16 mouse cellular contexts compared by ENCODE assay signal in the genomic region with DNA sequence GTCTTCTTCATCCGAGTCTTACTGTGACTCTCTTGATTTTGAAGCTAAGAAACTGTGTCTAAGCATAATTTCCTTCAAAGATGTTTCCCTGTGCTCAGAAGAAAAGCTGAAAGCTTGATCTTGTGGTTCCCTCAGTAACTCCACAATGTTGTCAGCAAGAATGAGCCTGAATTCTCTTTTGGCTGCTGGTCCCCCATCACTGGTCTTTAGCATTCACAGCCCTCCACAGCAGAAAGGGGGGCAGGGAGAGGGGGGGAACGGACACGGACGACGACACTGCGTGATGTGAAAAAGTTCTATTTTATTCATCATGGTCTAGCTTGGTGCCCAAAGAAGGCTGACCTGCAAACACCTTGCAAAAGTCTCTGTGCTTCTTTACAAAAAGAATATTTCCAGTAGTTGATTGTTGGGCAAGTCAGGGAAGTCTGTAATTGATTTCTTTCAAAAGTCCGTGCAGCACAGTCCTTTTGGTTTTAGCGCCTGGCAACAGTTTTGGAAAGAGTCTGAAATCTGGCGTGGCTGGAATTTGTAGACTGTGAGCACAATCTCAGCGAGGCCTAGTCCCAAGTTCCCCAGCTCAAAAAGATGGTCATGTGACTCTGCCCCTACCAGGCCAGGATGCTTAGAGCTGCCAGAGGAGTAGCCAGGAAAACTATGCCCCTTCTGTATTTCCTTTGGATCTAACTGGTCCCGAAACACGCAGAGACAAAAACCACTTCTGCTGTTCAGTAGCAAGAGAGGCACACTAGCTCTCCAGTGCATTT.
A peak's percentile ranks its signal among the peaks of the same experiment; 100 is the strongest.
DNase-seq lines count a peak whose midpoint lies in the region; ATAC-seq and TF ChIP-seq lines count a peak whose summit lies in the region.
"Had no signal": no experiment of that assay in that cellular context is flagged by ENCODE, and none has a peak within 500 bp of the region (broad histone marks: within the 10 kb centered on the region; RNA-seq: fewer than 3 reads in every experiment).

No protein-coding gene starts in this region.

- no peaks in the 10 kb centered on the region for H3K4me1 ChIP-seq in forebrain, embryonic 13.5 days
- H3K4me1 ChIP-seq in forebrain, embryonic 11.5 days (replicated peaks; ENCODE audit: control insufficient read depth, insufficient read depth, low read length): no peaks in the 10 kb centered on the region
- no peaks in the 10 kb centered on the region; the same call in 1 of the 2 replicates for H3K4me1 ChIP-seq in limb, embryonic 15.5 days
- H3K4me1 ChIP-seq in limb, embryonic 10.5 days: no peaks in the 10 kb centered on the region
- H3K4me1 ChIP-seq in midbrain, embryonic 15.5 days: no peaks in the 10 kb centered on the region
- H3K4me1 ChIP-seq in lung, postnatal 0 days (ENCODE audit: insufficient read depth, low read depth, low read length): no peaks in the 10 kb centered on the region
- H3K4me1 ChIP-seq: limb, embryonic 13.5 days; neural tube, embryonic 12.5 days had no signal

- TF ChIP-seq EP300 in lung, postnatal 0 days (IDR thresholded peaks at IDR 0.05): no peak

- H3K4me2 ChIP-seq in forebrain, embryonic 13.5 days: no peak overlapping the region
- no peak overlapping the region for H3K4me2 ChIP-seq in forebrain, embryonic 11.5 days (ENCODE audit: low read depth, low read length, severe bottlenecking)
- no peak overlapping the region for H3K4me2 ChIP-seq in limb, embryonic 15.5 days
- H3K4me2 ChIP-seq in midbrain, embryonic 15.5 days: no peak overlapping the region
- no peak overlapping the region for H3K4me2 ChIP-seq in lung, postnatal 0 days (replicated peaks; ENCODE audit: low read depth, low read length)
- H3K4me2 ChIP-seq: limb, embryonic 13.5 days; neural tube, embryonic 12.5 days had no signal

- H3K4me3 ChIP-seq in forebrain, embryonic 13.5 days: no peak overlapping the region
- H3K4me3 ChIP-seq in forebrain, embryonic 11.5 days (ENCODE audit: low read depth, low read length): no peak overlapping the region
- no peak overlapping the region for H3K4me3 ChIP-seq in limb, embryonic 15.5 days
- no peak overlapping the region for H3K4me3 ChIP-seq in limb, embryonic 10.5 days
- H3K4me3 ChIP-seq in midbrain, embryonic 15.5 days: no peak overlapping the region
- H3K4me3 ChIP-seq in lung, postnatal 0 days (ENCODE audit: low read depth, low read length): no peak overlapping the region
- H3K4me3 ChIP-seq: limb, embryonic 13.5 days; neural tube, embryonic 12.5 days had no signal

- H3K27me3 ChIP-seq in forebrain, embryonic 13.5 days: no peaks in the 10 kb centered on the region
- H3K27me3 ChIP-seq in forebrain, embryonic 11.5 days (ENCODE audit: control insufficient read depth, insufficient read depth, low read length): no peaks in the 10 kb centered on the region
- H3K27me3 ChIP-seq in limb, embryonic 15.5 days: no peaks in the 10 kb centered on the region
- H3K27me3 ChIP-seq in limb, embryonic 10.5 days (ENCODE audit: low read depth, poor library complexity, severe bottlenecking): no peaks in the 10 kb centered on the region
- no peaks in the 10 kb centered on the region for H3K27me3 ChIP-seq in midbrain, embryonic 15.5 days (replicated peaks)
- H3K27me3 ChIP-seq in lung, postnatal 0 days (replicated peaks; ENCODE audit: insufficient read depth, low read length): no peaks in the 10 kb centered on the region
- H3K27me3 ChIP-seq: limb, embryonic 13.5 days; neural tube, embryonic 12.5 days had no signal

- peak; percentile 41; the same call in 1 of the 2 replicates for ATAC-seq in forebrain, embryonic 13.5 days
- no peak for ATAC-seq in forebrain, embryonic 11.5 days (replicated peaks; ENCODE audit: low FRiP score)
- no peak for ATAC-seq in limb, embryonic 15.5 days (ENCODE audit: insufficient number of reproducible peaks, low FRiP score, low TSS enrichment, low read depth)
- peak; percentile 84 for ATAC-seq in midbrain, embryonic 15.5 days (replicated peaks)
- ATAC-seq in CD4-positive, CD25-positive, alpha-beta regulatory T cell, adult 4 months: no peak
- no peak for ATAC-seq in lung, postnatal 0 days
- ATAC-seq: intestine, embryonic 16.5 days had no signal

- H3K9ac ChIP-seq in forebrain, embryonic 13.5 days: no peak overlapping the region
- H3K9ac ChIP-seq in forebrain, embryonic 11.5 days (ENCODE audit: low read length): no peak overlapping the region
- H3K9ac ChIP-seq in limb, embryonic 15.5 days: no peak overlapping the region
- no peak overlapping the region for H3K9ac ChIP-seq in midbrain, embryonic 15.5 days
- no peak overlapping the region for H3K9ac ChIP-seq in lung, postnatal 0 days (replicated peaks; ENCODE audit: low read depth)
- H3K9ac ChIP-seq: limb, embryonic 13.5 days; neural tube, embryonic 12.5 days had no signal

- DNase-seq in forebrain, embryonic 11.5 days (ENCODE audit: low spot score): no peak
- no peak for DNase-seq in limb, embryonic 10.5 days (ENCODE audit: low spot score)
- peak; percentile 37 for DNase-seq in fibroblast of lung, adult 2 months (ENCODE audit: low read depth)
- no peak for DNase-seq in lung, postnatal 0 days (ENCODE audit: low spot score)
- DNase-seq: B cell, adult 2 months; heart, adult 18-20 months; lung, adult 2 months; thymus, postnatal 25 days had no signal

- H3K36me3 ChIP-seq in forebrain, embryonic 13.5 days (ENCODE audit: poor library complexity, severe bottlenecking): no peaks in the 10 kb centered on the region
- H3K36me3 ChIP-seq in forebrain, embryonic 11.5 days (ENCODE audit: control insufficient read depth, insufficient read depth, low read length): no peaks in the 10 kb centered on the region
- no peaks in the 10 kb centered on the region for H3K36me3 ChIP-seq in limb, embryonic 15.5 days
- no peaks in the 10 kb centered on the region for H3K36me3 ChIP-seq in limb, embryonic 10.5 days
- H3K36me3 ChIP-seq in midbrain, embryonic 15.5 days (replicated peaks): no peaks in the 10 kb centered on the region
- no peaks in the 10 kb centered on the region for H3K36me3 ChIP-seq in lung, postnatal 0 days (ENCODE audit: insufficient read depth, low read length)
- H3K36me3 ChIP-seq: G1E; limb, embryonic 13.5 days; neural tube, embryonic 12.5 days had no signal

- no peak for TF ChIP-seq CTCF in lung, postnatal 0 days (IDR thresholded peaks at IDR 0.05)

- 78% methylated on average over 12 of the region's 12 CpGs for WGBS in forebrain, embryonic 13.5 days
- WGBS in forebrain, embryonic 11.5 days: 84% methylated on average over 12 of the region's 12 CpGs
- WGBS in limb, embryonic 15.5 days: 75% methylated on average over 12 of the region's 12 CpGs
- WGBS in limb, embryonic 10.5 days: 90% methylated on average over 12 of the region's 12 CpGs
- 67% methylated on average over 12 of the region's 12 CpGs for WGBS in midbrain, embryonic 15.5 days
- 84% methylated on average over 12 of the region's 12 CpGs for WGBS in lung, postnatal 0 days

- H3K9me3 ChIP-seq in forebrain, embryonic 13.5 days (replicated peaks): no peaks in the 10 kb centered on the region
- H3K9me3 ChIP-seq in forebrain, embryonic 11.5 days (ENCODE audit: control insufficient read depth, low read length): no peaks in the 10 kb centered on the region; the same call in 1 of the 2 replicates
- no peaks in the 10 kb centered on the region for H3K9me3 ChIP-seq in limb, embryonic 15.5 days
- H3K9me3 ChIP-seq in limb, embryonic 10.5 days (replicated peaks): no peaks in the 10 kb centered on the region
- no peaks in the 10 kb centered on the region for H3K9me3 ChIP-seq in midbrain, embryonic 15.5 days
- no peaks in the 10 kb centered on the region for H3K9me3 ChIP-seq in lung, postnatal 0 days (ENCODE audit: low read length)
- H3K9me3 ChIP-seq: limb, embryonic 13.5 days; neural tube, embryonic 12.5 days had no signal

- no peak overlapping the region for H3K27ac ChIP-seq in forebrain, embryonic 13.5 days
- no peak overlapping the region for H3K27ac ChIP-seq in forebrain, embryonic 11.5 days (ENCODE audit: low read depth, low read length)
- peak overlapping the region; percentile 43; the same call in 1 of the 2 replicates for H3K27ac ChIP-seq in limb, embryonic 15.5 days
- no peak overlapping the region for H3K27ac ChIP-seq in limb, embryonic 10.5 days
- H3K27ac ChIP-seq in midbrain, embryonic 15.5 days: peak overlapping the region; percentile 28; the same call in 1 of the 2 replicates
- H3K27ac ChIP-seq in lung, postnatal 0 days (ENCODE audit: low read length): no peak overlapping the region
- H3K27ac ChIP-seq: limb, embryonic 13.5 days; neural tube, embryonic 12.5 days had no signal

Comparison
In these comparisons a context has a peak if more than half of its experiments do, and no peak if none do; other contexts are left out.
1. ATAC-seq: peak in forebrain, embryonic 13.5 days (single experiment) and midbrain, embryonic 15.5 days (single experiment); none in forebrain, embryonic 11.5 days (single experiment), limb, embryonic 15.5 days (single experiment), CD4-positive, CD25-positive, alpha-beta regulatory T cell, adult 4 months (single experiment) and lung, postnatal 0 days (single experiment).
2. H3K27ac ChIP-seq: peak in limb, embryonic 15.5 days (single experiment) and midbrain, embryonic 15.5 days (single experiment); none in forebrain, embryonic 13.5 days (single experiment), forebrain, embryonic 11.5 days (single experiment), limb, embryonic 10.5 days (single experiment) and lung, postnatal 0 days (single experiment).